Mouse (Mus musculus) brown adipose tissue, adult 24 weeks (tissue): ENCODE measurements around the gene Amy2a5. TPM values are rescaled to one million over a fixed set of nuclear protein-coding genes. Genes with fewer than 3 reads are reported as not detected.
"Not testable (repeated sequence)": the region's sequence is repeated elsewhere in the genome, so short reads cannot be mapped to it uniquely, and the experiment has no call there.

Experiments
- H3K27ac ChIP-seq: fragments of 200-500 bp; replicated peaks from 2 replicates; pipeline ENCODE4 v1.5.1; 2012; ENCODE audit warnings: low read depth, mild to moderate bottlenecking, low read length
- H3K4me1 ChIP-seq: fragments of 200-500 bp; 2 replicates; pipeline ENCODE4 v1.6.1; 2012; ENCODE audit warnings: low read length, mixed read lengths; ENCODE audit not compliant: control insufficient read depth, insufficient read depth, insufficient read length
- H3K4me3 ChIP-seq: fragments of 200-500 bp; 2 replicates; pipeline ENCODE4 v1.5.1; 2012; ENCODE audit warnings: low read depth, mild to moderate bottlenecking, low read length, moderate library complexity; ENCODE audit not compliant: insufficient read depth
- polyA plus RNA-seq: library from polyadenylated mRNA; stranded (reverse); fragments of >200 nt; gene quantifications from 2 replicates; pipeline ENCODE4 v1.2.4, GENCODE M21; 2012; ENCODE audit not compliant: missing spikeins, insufficient read depth, insufficient read length

Amy2a5 gene
- polyA plus RNA-seq: not detected in 2 replicates

- H3K4me3 ChIP-seq, H3K4me1 ChIP-seq, H3K27ac ChIP-seq: not testable (repeated sequence)
Measured at GRCm38 (mm10) chr3:113258737-113259136, at the start of gene Amy2a5. Gene Amy2a5 (minus strand): TSS chr3:113258837.

DNA sequence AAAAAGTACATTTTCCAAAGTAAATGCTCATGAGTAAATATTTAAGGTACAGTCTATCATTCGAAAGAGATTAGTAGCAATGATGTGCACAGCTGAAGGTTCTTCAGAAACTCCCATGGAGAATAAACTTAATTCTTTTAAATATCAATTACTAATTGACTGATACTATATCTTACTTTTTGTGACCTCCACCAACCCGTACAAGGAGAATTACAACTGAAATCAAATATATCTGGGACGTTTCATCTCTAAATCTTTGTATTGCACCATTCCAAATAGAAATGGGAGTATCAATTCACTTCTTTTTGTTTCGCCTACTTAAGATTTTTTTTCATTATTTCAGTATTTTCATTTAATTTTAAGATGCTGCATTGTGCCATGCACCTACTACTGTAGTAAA, 32.7 kb upstream of the Amy2a5 start, which contains the start of gene Amy2a4:
Amy2a4 (minus strand) TSS at position 101 of the 400 bp plus-strand sequence.
- not testable (repeated sequence) for H3K4me3 ChIP-seq, H3K4me1 ChIP-seq, H3K27ac ChIP-seq

GRCm38 (mm10) chr3:113280285-113280684, 21.6 kb upstream of the Amy2a5 start:
- not testable (repeated sequence) for H3K27ac ChIP-seq, H3K4me1 ChIP-seq, H3K4me3 ChIP-seq

DNA sequence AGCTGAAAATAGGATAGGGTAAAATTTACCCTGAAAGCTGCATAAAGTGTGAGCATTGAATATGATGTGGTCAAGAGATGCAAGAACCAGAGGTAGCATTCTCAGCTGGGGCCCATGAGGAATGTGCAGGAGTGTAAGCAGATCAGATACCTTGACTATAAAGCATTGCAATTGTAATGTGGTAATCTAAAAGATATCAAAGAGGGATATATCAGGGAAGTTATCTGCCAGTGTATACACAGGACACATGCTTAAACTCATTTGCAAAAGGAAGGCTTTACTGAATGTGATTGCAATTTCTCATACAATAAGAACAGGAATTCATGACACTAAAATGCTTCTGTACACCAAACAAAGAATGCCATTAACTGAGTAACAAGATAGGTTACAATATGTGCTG, 20.9 kb upstream of the Amy2a5 start:
- H3K4me1 ChIP-seq, H3K4me3 ChIP-seq, H3K27ac ChIP-seq: not testable (repeated sequence)

DNA sequence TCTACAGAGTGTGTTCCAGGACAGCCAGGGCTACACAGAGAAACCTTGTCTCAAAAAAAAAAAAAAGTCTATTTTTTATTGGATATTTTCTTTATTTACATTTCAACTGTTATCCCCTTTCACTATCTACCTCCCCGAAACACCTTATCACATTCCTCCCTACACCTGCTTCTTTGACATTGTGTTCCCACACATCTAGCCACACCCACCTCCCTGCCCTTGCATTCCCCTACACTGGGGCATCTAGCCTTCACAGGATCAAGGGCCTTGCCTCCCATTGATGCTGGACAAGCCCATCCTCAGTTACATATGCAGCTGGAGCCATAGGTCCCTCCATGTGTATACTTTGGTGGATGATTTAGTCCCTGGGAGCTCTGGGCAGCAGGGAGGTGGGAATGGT, 31.5 kb downstream of the Amy2a5 start:
- no peak overlapping the region for H3K27ac ChIP-seq
- no peak overlapping the region for H3K4me3 ChIP-seq
- H3K4me1 ChIP-seq: no peaks in the 10 kb centered on the region

Other genes starting within 250 kb of the Amy2a5 start
- not detected in 2 replicates for gene Amy2a4, start 32.6 kb upstream of the Amy2a5 start, polyA plus RNA-seq
- gene Amy2a3, start 65.2 kb upstream of the Amy2a5 start, polyA plus RNA-seq: not detected in 2 replicates
- gene Amy2a2, start 97.8 kb upstream of the Amy2a5 start, polyA plus RNA-seq: not detected in 2 replicates